Mouse (Mus musculus) ES-E14 (cell line): Measurements from ENCODE around the gene Nog. TPM values are rescaled to one million over a fixed set of nuclear protein-coding genes. Genes with fewer than 3 reads are reported as not detected.

ENCODE experiments used
- DNase-seq: peaks from one replicate; pipeline ENCODE4 v3.0.0-alpha.2; 2013; ENCODE audit warnings: low read depth, low spot score
- H3K27ac ChIP-seq: 2 replicates; pipeline ENCODE4 v1.5.1; 2012; ENCODE audit warnings: low read depth, mild to moderate bottlenecking, low read length, moderate library complexity, mixed read lengths; ENCODE audit not compliant: poor library complexity, insufficient read depth, severe bottlenecking
- H3K36me3 ChIP-seq: 2 replicates; pipeline ENCODE4 v1.6.1; 2012; ENCODE audit warnings: mild to moderate bottlenecking, low read length, moderate library complexity, mixed read lengths; ENCODE audit not compliant: control insufficient read depth, poor library complexity, insufficient read depth, severe bottlenecking
- H3K4me1 ChIP-seq, 2 experiments: fragments of 150-350 bp in 1 of 2; sonication (generic) in 1 of 2; 2 replicates each; pipeline ENCODE4 v1.6.1; 2012; ENCODE audit warnings: low read length in 2 of 2, mild to moderate bottlenecking in 1 of 2, mixed read lengths in 1 of 2; ENCODE audit not compliant: control insufficient read depth in 2 of 2, insufficient read depth in 2 of 2, poor library complexity in 1 of 2
- H3K4me3 ChIP-seq, 2 experiments: fragments of 150-350 bp in 1 of 2; sonication (generic) in 1 of 2; 2 replicates each; pipeline ENCODE4 v1.5.1; 2012; ENCODE audit warnings: low read length in 2 of 2, low read depth in 1 of 2, mild to moderate bottlenecking in 1 of 2, mixed read lengths in 1 of 2; ENCODE audit not compliant: insufficient read depth in 1 of 2, poor library complexity in 1 of 2, severe bottlenecking in 1 of 2
- H3K9ac ChIP-seq: 2 replicates; pipeline ENCODE4 v1.6.1; 2012; ENCODE audit warnings: low read depth, mild to moderate bottlenecking, low read length, mixed read lengths; ENCODE audit not compliant: poor library complexity, insufficient read depth, severe bottlenecking
- H3K9me3 ChIP-seq: fragments of 150-350 bp; sonication (generic); 2 replicates; pipeline ENCODE4 v1.6.1; 2012; ENCODE audit warnings: low read depth, mild to moderate bottlenecking, low read length; ENCODE audit not compliant: control insufficient read depth, insufficient read depth
- CHD2 ChIP-seq: IDR thresholded peaks from 2 replicates; pipeline ENCODE4 v1.6.1; 2014; ENCODE audit warnings: mild to moderate bottlenecking, low read depth, low read length, inconsistent platforms
- HCFC1 ChIP-seq: IDR thresholded peaks from 2 replicates; pipeline ENCODE4 v1.6.1; 2012; ENCODE audit warnings: low read length, inconsistent platforms, borderline replicate concordance; ENCODE audit not compliant: insufficient read depth
- MAFK ChIP-seq: IDR thresholded peaks from 2 replicates; pipeline ENCODE4 v1.6.1; 2014; ENCODE audit warnings: mild to moderate bottlenecking, low read depth, low read length, inconsistent platforms; ENCODE audit not compliant: insufficient read depth
- ZC3H11A ChIP-seq: IDR thresholded peaks from 2 replicates; pipeline ENCODE4 v1.6.1; 2012; ENCODE audit warnings: low read depth, mild to moderate bottlenecking, inconsistent platforms, low read length, borderline replicate concordance
- ZNF384 ChIP-seq: IDR thresholded peaks from 2 replicates; pipeline ENCODE4 v1.6.1; 2012; ENCODE audit warnings: low read depth, low read length, inconsistent platforms
- in situ Hi-C, 2 experiments: fragments of 600-800 bp; cut with MboI; formaldehyde crosslinking; loops; one replicate each; pipeline ENCODE4 v1.15.1; 2025; ENCODE audit warnings: low sequenced_read_pairs in 2 of 2, inconsistent platforms in 1 of 2; ENCODE audit not compliant: unreplicated experiment in 2 of 2
- total RNA-seq: library from RNA; depleted of rRNA; stranded (reverse); fragments of 300-350 nt; gene quantifications from 2 replicates; pipeline ENCODE4 v1.2.3, GENCODE M21; 2012; rRNA removed

Nog gene
- total RNA-seq, result 2.9 and 3.0 TPM in 2 replicates

GRCm38 (mm10) chr11:89302056-89302815, at the start of gene Nog:
Gene Nog (minus strand): TSS chr11:89302332.
- Histone ChIP-seq H3K27ac (no peak within 1 kb of the TSS), H3K4me1 (peaks cover 0 to 2% of the 10 kb centered on the region in 2 experiments; a peak in 1 of 4 replicates), H3K36me3 (no peaks in the 10 kb centered on the region), H3K9ac (peak within 1 kb of the TSS; percentile 71), H3K4me3 (peak within 1 kb of the TSS; percentile 82 to 85), H3K9me3 (no peaks in the 10 kb centered on the region)
- no peak for TF ChIP-seq ZNF384
- in situ Hi-C loops, result loop anchor here (10.0 kb wide), 2 partner anchors 137 to 207 kb away; no protein-coding TSS in a partner anchor
- no peak for DNase-seq

- H3K4me3 ChIP-seq, result peak overlapping the region in 1 of 2 experiments; percentile 36; a peak in 1 of 4 replicates
- in situ Hi-C loops, result no loop called here
- no peak for TF ChIP-seq MAFK
- no peak for TF ChIP-seq CHD2
- no peak for TF ChIP-seq ZC3H11A
- TF ChIP-seq ZNF384, result no peak
- no peak for TF ChIP-seq HCFC1
- no peaks in the 10 kb centered on the region for H3K36me3 ChIP-seq
- peaks cover 0 to 2% of the 10 kb centered on the region in 2 experiments; a peak in 1 of 4 replicates for H3K4me1 ChIP-seq
- H3K9ac ChIP-seq, result no peak overlapping the region
- no peaks in the 10 kb centered on the region for H3K9me3 ChIP-seq
- DNase-seq, result no peak
- H3K27ac ChIP-seq, result no peak overlapping the region
These were observed 38.1 kb upstream of the Nog start for GRCm38 (mm10) chr11:89340238-89340637.

GRCm38 (mm10) chr11:89339783-89340182, 37.7 kb upstream of the Nog start:
- Histone ChIP-seq H3K9ac (no peak overlapping the region), H3K36me3 (no peaks in the 10 kb centered on the region), H3K9me3 (no peaks in the 10 kb centered on the region), H3K27ac (no peak overlapping the region), H3K4me1 (peaks cover 0 to 2% of the 10 kb centered on the region in 2 experiments; a peak in 1 of 4 replicates), H3K4me3 (peak overlapping the region; percentile 36; a peak in 3 of 4 replicates)
- no peak for TF ChIP-seq MAFK
- TF ChIP-seq ZNF384, result no peak
- no peak for TF ChIP-seq CHD2
- no peak for TF ChIP-seq ZC3H11A
- no peak for TF ChIP-seq HCFC1
- no peak for DNase-seq
- in situ Hi-C loops, result no loop called here

GRCm38 (mm10) chr11:89337910-89338309, 35.8 kb upstream of the Nog start:
- Histone ChIP-seq H3K27ac (no peak overlapping the region), H3K36me3 (no peaks in the 10 kb centered on the region), H3K9me3 (no peaks in the 10 kb centered on the region), H3K4me1 (peaks cover 0 to 2% of the 10 kb centered on the region in 2 experiments; a peak in 1 of 4 replicates), H3K9ac (no peak overlapping the region), H3K4me3 (no peak overlapping the region)
- in situ Hi-C loops, result no loop called here
- no peak for DNase-seq
- TF ChIP-seq ZNF384, result no peak
- TF ChIP-seq CHD2, result no peak
- TF ChIP-seq HCFC1, result no peak
- TF ChIP-seq MAFK, result no peak
- TF ChIP-seq ZC3H11A, result no peak
